Mouse (Mus musculus) liver, embryonic 14.5 days (tissue): ENCODE data around the gene Dach2. TPM values are rescaled to one million over a fixed set of nuclear protein-coding genes. Genes with fewer than 3 reads are reported as not detected.
"Not testable (repeated sequence)": the region's sequence is repeated elsewhere in the genome, so short reads cannot be mapped to it uniquely, and the experiment has no call there.

Experiments used
- ATAC-seq: fragments of 200-750 bp; cut with Nextera tagmentation; 2 replicates; pipeline ENCODE4 v1.8.0; 2017; ENCODE audit warnings: moderate number of reproducible peaks, mild to moderate bottlenecking, moderate library complexity; ENCODE audit not compliant: insufficient read depth
- DNase-seq, 3 experiments: peaks; one replicate each; pipeline ENCODE4 v3.0.0-alpha.2; 2012 to 2013; ENCODE audit warnings: low read depth in 3 of 3, low spot score in 3 of 3
- H3K27ac ChIP-seq: fragments of 300-500 bp; sonication (generic); 2 replicates; pipeline ENCODE4 v1.5.1; 2014; ENCODE audit warnings: moderate library complexity, mild to moderate bottlenecking, control low read depth, inconsistent platforms
- H3K27me3 ChIP-seq: fragments of 300-500 bp; sonication (generic); 2 replicates; pipeline ENCODE4 v1.6.1; 2014; ENCODE audit warnings: mild to moderate bottlenecking, low read length, moderate library complexity; ENCODE audit not compliant: control insufficient read depth, insufficient read depth
- H3K36me3 ChIP-seq: fragments of 300-500 bp; sonication (generic); replicated peaks from 2 replicates; pipeline ENCODE4 v1.6.1; 2014; ENCODE audit warnings: low read depth; ENCODE audit not compliant: control insufficient read depth, insufficient read depth
- H3K4me1 ChIP-seq, 2 experiments: fragments of 200-500 bp in 1 of 2; fragments of 300-500 bp in 1 of 2; sonication (generic) in 1 of 2; replicated peaks; 2 replicates each; pipeline ENCODE4 v1.6.1; 2012 to 2014; ENCODE audit warnings: antibody characterized with exemption in 1 of 2, inconsistent platforms in 1 of 2, low read length in 1 of 2; ENCODE audit not compliant: control insufficient read depth in 2 of 2, insufficient read depth in 2 of 2
- H3K4me2 ChIP-seq: fragments of 300-500 bp; sonication (generic); 2 replicates; pipeline ENCODE4 v1.6.1; 2014; ENCODE audit warnings: low read depth, mild to moderate bottlenecking, control low read depth, moderate library complexity
- H3K4me3 ChIP-seq, 2 experiments: fragments of 200-500 bp in 1 of 2; fragments of 300-500 bp in 1 of 2; sonication (generic) in 1 of 2; 2 replicates each; pipeline ENCODE4 v1.5.1; 2012 to 2014; ENCODE audit warnings: low read depth in 2 of 2, low read length in 2 of 2, mild to moderate bottlenecking in 2 of 2, control low read depth in 1 of 2, inconsistent platforms in 1 of 2, moderate library complexity in 1 of 2; ENCODE audit not compliant: insufficient read depth in 1 of 2
- H3K9ac ChIP-seq: fragments of 300-500 bp; sonication (generic); replicated peaks from 2 replicates; pipeline ENCODE4 v1.6.1; 2014; ENCODE audit warnings: mild to moderate bottlenecking, control low read depth, moderate library complexity
- H3K9me3 ChIP-seq: fragments of 300-500 bp; sonication (generic); 2 replicates; pipeline ENCODE4 v1.6.1; 2016; ENCODE audit warnings: low read length, mixed read lengths; ENCODE audit not compliant: control insufficient read depth
- CTCF ChIP-seq: IDR thresholded peaks from 2 replicates; pipeline ENCODE4 v1.5.1; 2016; ENCODE audit warnings: antibody characterized with exemption, low read depth, control low read depth
- EP300 ChIP-seq: IDR thresholded peaks from 2 replicates; pipeline ENCODE4 v1.6.1; 2016; ENCODE audit warnings: antibody characterized with exemption, low read depth
- WGBS: fragments of 180-500 bp; shearing (Covaris S2); extraction: QIAGEN DNeasy Blood & Tissue Kit; methylation state at CpG from one replicate; pipeline ENCODE4 v1.1.7; 2014; ENCODE audit not compliant: insufficient replicate concordance; 5-methylcytosine and 5-hydroxymethylcytosine counted together
- polyA plus RNA-seq, 2 experiments: library from polyadenylated mRNA; depleted of rRNA in 1 of 2; stranded (reverse) in 1 of 2; unstranded in 1 of 2; fragments of >200 nt; fragmentation: Nextera tagmentation in 1 of 2; extraction: Ambion mirVana in 1 of 2; gene quantifications; 2 replicates each; pipeline versions ENCODE4 v1.2.1 to v1.2.3; 2012 to 2014

Gene Dach2
- polyA plus RNA-seq (2012; rRNA removed): 0.10 and 0.17 TPM in 2 replicates
- polyA plus RNA-seq (2014; fragmentation: Nextera tagmentation; extraction: Ambion mirVana): 0.14 and 0.32 TPM in 2 replicates

- TF ChIP-seq CTCF: no peak
- no peak for TF ChIP-seq EP300
- WGBS: 19% methylated on average over 21 of the region's 21 CpGs
- no peaks in the 10 kb centered on the region for H3K4me1 ChIP-seq
- peak; percentile 39; the same call in 1 of the 2 replicates for ATAC-seq
- 0 out of 2 replicates have a peak within 1 kb of the TSS, but pooled peaks have one; percentile 5 for H3K9ac ChIP-seq
- no peak for DNase-seq
- H3K4me2 ChIP-seq: peak within 1 kb of the TSS; percentile 61
- H3K27ac ChIP-seq: no peak within 1 kb of the TSS
- H3K36me3 ChIP-seq: no peaks in the 10 kb centered on the region
- H3K9me3 ChIP-seq: no peaks in the 10 kb centered on the region
- no peaks in the 10 kb centered on the region for H3K27me3 ChIP-seq
- H3K4me3 ChIP-seq: peak within 1 kb of the TSS; percentile 45 to 66
These were observed at the start of gene Dach2 for GRCm38 (mm10) chrX:113297404-113297803. Gene Dach2, plus strand, starts transcription at chrX:113297510.

GRCm38 (mm10) chrX:113252427-113252826 lies 44.9 kb upstream of the Dach2 start:
- not testable (repeated sequence) for H3K4me1 ChIP-seq, H3K27ac ChIP-seq, ATAC-seq, H3K27me3 ChIP-seq, DNase-seq, H3K4me3 ChIP-seq, H3K9ac ChIP-seq, H3K4me2 ChIP-seq, H3K36me3 ChIP-seq, H3K9me3 ChIP-seq
- 38% methylated on average over 2 of the region's 3 CpGs for WGBS

- no peaks in the 10 kb centered on the region for H3K27me3 ChIP-seq
- H3K27ac ChIP-seq: no peak overlapping the region
- no peaks in the 10 kb centered on the region for H3K36me3 ChIP-seq
- no peaks in the 10 kb centered on the region for H3K9me3 ChIP-seq
- 10% methylated on average over 14 of the region's 18 CpGs for WGBS
- TF ChIP-seq EP300 (no peak), CTCF (no peak)
- DNase-seq (peak; percentile 26 to 39 (median 27)), ATAC-seq (peak; percentile 91)
- peak overlapping the region; percentile 61 for H3K4me2 ChIP-seq
- peak overlapping the region; percentile 45 to 66 for H3K4me3 ChIP-seq
- H3K9ac ChIP-seq: 0 out of 2 replicates have a peak overlapping the region, but pooled peaks have one; percentile 5
- no peaks in the 10 kb centered on the region for H3K4me1 ChIP-seq
These were observed 721 bp downstream of the Dach2 start for GRCm38 (mm10) chrX:113298031-113298430.

GRCm38 (mm10) chrX:113298468-113298867 lies 1.2 kb downstream of the Dach2 start:
- TF ChIP-seq CTCF (no peak), EP300 (no peak)
- DNase-seq (no peak), ATAC-seq (peak; percentile 8; the same call in 1 of the 2 replicates)
- H3K9me3 ChIP-seq: no peaks in the 10 kb centered on the region
- peak overlapping the region; percentile 45 to 66 for H3K4me3 ChIP-seq
- H3K36me3 ChIP-seq: no peaks in the 10 kb centered on the region
- no peaks in the 10 kb centered on the region for H3K4me1 ChIP-seq
- 10% methylated on average over 19 of the region's 19 CpGs for WGBS
- no peak overlapping the region for H3K9ac ChIP-seq
- H3K27ac ChIP-seq: no peak overlapping the region
- no peaks in the 10 kb centered on the region for H3K27me3 ChIP-seq
- H3K4me2 ChIP-seq: peak overlapping the region; percentile 61

GRCm38 (mm10) chrX:113304323-113304722 lies 7.0 kb downstream of the Dach2 start:
- DNase-seq: no peak

More at GRCm38 (mm10) chrX:113304323-113304722, 7.0 kb downstream of the Dach2 start:
- Histone ChIP-seq H3K27me3 (no peaks in the 10 kb centered on the region), H3K4me2 (no peak overlapping the region), H3K27ac (no peak overlapping the region), H3K9me3 (no peaks in the 10 kb centered on the region), H3K4me1 (no peaks in the 10 kb centered on the region), H3K4me3 (no peak overlapping the region), H3K36me3 (no peaks in the 10 kb centered on the region), H3K9ac (no peak overlapping the region)
- no peak for ATAC-seq
- TF ChIP-seq CTCF (no peak), EP300 (no peak)
- WGBS: 57% methylated on average over 4 of the region's 4 CpGs
